Mouse (Mus musculus): ENCODE results near the gene Fcna.

The Fcna gene

GRCm38 (mm10) chr2:25577951-25578795 is 49.7 kb downstream of the Fcna start:
- in situ Hi-C loops (cut with MseI, MboI) = no loop called here

GRCm38 (mm10) chr2:25576965-25577891 is 50.6 kb downstream of the Fcna start:
- in situ Hi-C loops (cut with MseI, MboI) = no loop called here

GRCm38 (mm10) chr2:25576028-25576850 is 51.6 kb downstream of the Fcna start:
- in situ Hi-C loops (cut with MseI, MboI) = no loop called here

GRCm38 (mm10) chr2:25575432-25576027 is 52.3 kb downstream of the Fcna start:
- in situ Hi-C loops (cut with MseI, MboI) = no loop called here
